Mouse (Mus musculus): Measurements from ENCODE around the gene Hes7. TPM values are rescaled to one million over a fixed set of nuclear protein-coding genes. Genes with fewer than 3 reads are reported as not detected.

Gene Hes7
- total and polyA plus RNA-seq, 3 experiments: 0.08 to 1.4 TPM; not detected in 1

DNA sequence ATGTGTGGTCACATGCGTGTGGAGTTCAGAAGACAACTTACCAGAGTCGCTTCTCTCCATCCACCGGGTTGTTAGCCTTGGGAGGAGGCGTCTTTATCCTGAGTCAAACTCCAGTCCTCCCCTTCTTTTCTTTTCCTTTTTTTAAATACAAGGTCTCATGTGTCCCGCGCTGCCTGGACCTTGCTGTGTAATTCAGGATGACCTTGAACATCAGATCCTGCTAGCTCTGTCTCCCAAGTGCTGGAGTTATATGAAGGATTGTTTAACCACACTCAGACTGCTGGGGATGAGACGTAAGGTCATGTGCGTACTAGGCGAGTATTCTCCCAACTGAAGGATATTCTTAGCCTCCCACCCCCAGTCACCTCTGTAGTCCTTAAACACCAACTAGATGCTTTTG is 42.9 kb upstream of the Hes7 start:
- TF ChIP-seq ELF1 (IDR thresholded peaks at IDR 0.05; ENCODE audit: low read depth, low read length) (no peak), RCOR1 (IDR thresholded peaks at IDR 0.05; ENCODE audit: low read depth, low read length) (no peak), USF2 (IDR thresholded peaks at IDR 0.05; ENCODE audit: borderline replicate concordance in 1 of 2, insufficient read depth in 1 of 2, low read depth in 1 of 2, low read length in 2 of 2) (no peak), CHD2 (IDR thresholded peaks at IDR 0.05; ENCODE audit: low read length) (no peak), GABPA (IDR thresholded peaks at IDR 0.05; ENCODE audit: low read depth, low read length) (no peak), NRF1 (IDR thresholded peaks at IDR 0.05; ENCODE audit: insufficient read depth, low read depth, low read length, poor library complexity, severe bottlenecking) (no peak), TBP (IDR thresholded peaks at IDR 0.05; ENCODE audit: low read depth, low read length) (no peak), POLR2A (IDR thresholded peaks at IDR 0.05; ENCODE audit: control insufficient read depth in 1 of 2, insufficient read depth in 1 of 2, low read depth in 1 of 2, low read length in 2 of 2, poor library complexity in 1 of 2) (no peak), TCF12 (IDR thresholded peaks at IDR 0.05; ENCODE audit: low read depth, low read length) (no peak), SMC3 (IDR thresholded peaks at IDR 0.05; ENCODE audit: low read depth, low read length) (no peak), UBTF (IDR thresholded peaks at IDR 0.05; ENCODE audit: borderline replicate concordance, insufficient read depth, low read depth, low read length) (no peak), EP300 (IDR thresholded peaks at IDR 0.05; ENCODE audit: low read depth in 1 of 2, low read length in 2 of 2) (no peak)
- H3K4me1 ChIP-seq (ENCODE audit: control insufficient read depth in 1 of 2, insufficient read depth in 2 of 2, low read length in 2 of 2): peaks cover 0 to 12% of the 10 kb centered on the region in 2 experiments; a peak in 3 of 4 replicates

GRCm38 (mm10) chr11:69078041-69078440 is 42.2 kb upstream of the Hes7 start:
- H3K4me1 ChIP-seq (ENCODE audit: control insufficient read depth in 1 of 2, insufficient read depth in 2 of 2, low read length in 2 of 2): peaks cover 0 to 12% of the 10 kb centered on the region in 2 experiments; a peak in 3 of 4 replicates
- H3K79me2 ChIP-seq (ENCODE audit: control insufficient read depth, insufficient read depth, low read length, poor library complexity): no peaks in the 10 kb centered on the region
- no peak overlapping the region for H3K9ac ChIP-seq (ENCODE audit: control insufficient read depth, low read depth, low read length, poor library complexity, severe bottlenecking)
- peaks cover 0 to 3% of the 10 kb centered on the region in 2 experiments; a peak in 1 of 4 replicates for H3K36me3 ChIP-seq (ENCODE audit: control insufficient read depth in 1 of 2, insufficient read depth in 2 of 2, low read length in 2 of 2)
- no peak overlapping the region for H3K4me3 ChIP-seq (ENCODE audit: control insufficient read depth in 1 of 2, insufficient read depth in 1 of 2, low read depth in 2 of 2, low read length in 2 of 2)
- no peaks in the 10 kb centered on the region for H3K9me3 ChIP-seq (replicated peaks; ENCODE audit: insufficient read depth, low read length)
- no peak for TF ChIP-seq POLR2AphosphoS2 (IDR thresholded peaks at IDR 0.05; ENCODE audit: low read length)
- no peak for TF ChIP-seq KAT2A (conservative IDR thresholded peaks at IDR 0.05; ENCODE audit: low read depth, low read length)
- TF ChIP-seq TAL1 (IDR thresholded peaks at IDR 0.05; ENCODE audit: low read length): no peak
- TF ChIP-seq RCOR1 (IDR thresholded peaks at IDR 0.05; ENCODE audit: low read depth, low read length): no peak
- no peak for TF ChIP-seq UBTF (IDR thresholded peaks at IDR 0.05; ENCODE audit: borderline replicate concordance, insufficient read depth, low read depth, low read length)
- TF ChIP-seq E2F4 (IDR thresholded peaks at IDR 0.05; ENCODE audit: borderline replicate concordance, low read depth, low read length): no peak
- no peak for TF ChIP-seq JUND (IDR thresholded peaks at IDR 0.05; ENCODE audit: low read depth, low read length)
- TF ChIP-seq CHD1 (IDR thresholded peaks at IDR 0.05; ENCODE audit: low read depth, low read length): no peak
- no peaks in the 10 kb centered on the region; a peak in 2 of 4 replicates for H3K27me3 ChIP-seq (ENCODE audit: control insufficient read depth in 1 of 2, insufficient read depth in 2 of 2, low read length in 2 of 2)
- DNase-seq (ENCODE audit: low read depth, low spot score): no peak
- H3K27ac ChIP-seq (ENCODE audit: control insufficient read depth, low read depth, low read length): no peak overlapping the region

More for the DNA sequence above, 42.9 kb upstream of the Hes7 start:
- Histone ChIP-seq H3K79me2 (ENCODE audit: control insufficient read depth, insufficient read depth, low read length, poor library complexity) (no peaks in the 10 kb centered on the region), H3K27ac (ENCODE audit: control insufficient read depth, low read depth, low read length) (no peak overlapping the region), H3K9me3 (replicated peaks; ENCODE audit: insufficient read depth, low read length) (no peaks in the 10 kb centered on the region), H3K9ac (ENCODE audit: control insufficient read depth, low read depth, low read length, poor library complexity, severe bottlenecking) (no peak overlapping the region), H3K27me3 (ENCODE audit: control insufficient read depth in 1 of 2, insufficient read depth in 2 of 2, low read length in 2 of 2) (no peaks in the 10 kb centered on the region; a peak in 1 of 4 replicates), H3K4me3 (ENCODE audit: control insufficient read depth in 1 of 2, insufficient read depth in 1 of 2, low read depth in 2 of 2, low read length in 2 of 2) (no peak overlapping the region), H3K36me3 (ENCODE audit: control insufficient read depth in 1 of 2, insufficient read depth in 2 of 2, low read length in 2 of 2) (peaks cover 0 to 3% of the 10 kb centered on the region in 2 experiments; a peak in 1 of 4 replicates)
- no peak for DNase-seq (ENCODE audit: low read depth, low spot score)
